In the genomic region with DNA sequence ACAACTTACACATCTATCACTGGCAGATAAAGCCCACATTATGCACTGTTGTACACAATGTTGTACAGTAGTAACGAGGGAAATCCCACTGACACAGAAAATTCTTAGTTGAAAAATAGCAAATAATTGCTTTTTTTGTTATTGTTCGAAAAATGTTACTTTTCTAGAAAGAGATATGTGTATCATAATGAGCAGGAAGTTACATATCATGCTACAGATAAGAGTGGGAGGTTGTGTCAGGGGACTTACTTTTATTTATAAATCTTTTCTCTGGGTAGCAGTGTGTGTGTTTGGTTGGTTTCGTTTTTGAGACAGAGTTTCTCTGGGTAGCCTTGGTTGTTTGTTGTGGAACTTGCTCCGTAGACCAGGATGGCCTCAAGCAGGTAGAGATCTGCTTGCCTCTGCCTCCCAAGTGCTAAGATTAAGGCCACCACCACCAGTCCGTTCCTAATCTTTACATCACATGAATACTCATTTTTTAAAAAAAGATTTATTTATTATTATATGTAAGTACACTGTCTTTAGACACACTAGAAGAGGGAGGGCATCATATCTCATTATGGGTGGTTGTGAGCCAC, we compare ENCODE assay signal across 8 mouse cellular contexts. TPM values are rescaled to one million over a fixed set of nuclear protein-coding genes. Genes with fewer than 3 reads are reported as not detected.
DNase-seq lines count a peak whose midpoint lies in the region; ATAC-seq and TF ChIP-seq lines count a peak whose summit lies in the region.

No protein-coding gene starts in this region.

- no peaks in the 10 kb centered on the region for H3K9me3 ChIP-seq in kidney, postnatal 0 days (replicated peaks; ENCODE audit: low read length)

- peak overlapping the region; percentile 74 for H3K4me2 ChIP-seq in kidney, postnatal 0 days (ENCODE audit: low read length)

- TF ChIP-seq POLR2A in bone marrow, adult 2 months (IDR thresholded peaks at IDR 0.05; ENCODE audit: borderline replicate concordance, control insufficient read depth, low read depth, low read length), result no peak

- ATAC-seq in kidney, postnatal 0 days (replicated peaks; ENCODE audit: low FRiP score, low read depth), result no peak

- WGBS in kidney, postnatal 0 days, result 86% methylated on average over 5 of the region's 5 CpGs
- WGBS in bone marrow, adult 2 months, result 46% methylated on average over 5 of the region's 5 CpGs

- no peaks in the 10 kb centered on the region for H3K27me3 ChIP-seq in kidney, postnatal 0 days (ENCODE audit: insufficient read depth, low read length)

- no peak for TF ChIP-seq CTCF in kidney, postnatal 0 days (IDR thresholded peaks at IDR 0.05; ENCODE audit: low read depth)
- no peak for TF ChIP-seq CTCF in bone marrow, adult 2 months (IDR thresholded peaks at IDR 0.05; ENCODE audit: control insufficient read depth, insufficient read depth, low read length)

- DNase-seq in kidney, postnatal 0 days (ENCODE audit: low spot score), result no peak
- DNase-seq in kidney, adult 11 months, result no peak
- peak; percentile 75 for DNase-seq in induced T-regulatory cell, adult 2 months (ENCODE audit: low read depth)
- DNase-seq in naive thymus-derived CD4-positive, alpha-beta T cell, adult 2 months (ENCODE audit: low read depth), result peak; percentile 55
- DNase-seq in gastrocnemius, postnatal 25 days, result no peak
- no peak for DNase-seq in layer of hippocampus, adult 8-10 months (ENCODE audit: low spot score in 2 of 2)
- DNase-seq in adrenal gland, adult 18-20 months (ENCODE audit: low spot score in 2 of 2), result no peak

- peak overlapping the region; percentile 64 for H3K4me3 ChIP-seq in kidney, postnatal 0 days (replicated peaks; ENCODE audit: low read depth, low read length)
- H3K4me3 ChIP-seq in bone marrow, adult 2 months (replicated peaks; ENCODE audit: control insufficient read depth, low read depth, low read length), result peak overlapping the region; percentile 35

- H3K36me3 ChIP-seq in kidney, postnatal 0 days (ENCODE audit: insufficient read depth, low read length), result peaks cover 20% of the 10 kb centered on the region; the same call in 1 of the 2 replicates

- peak overlapping the region; percentile 67; the same call in 1 of the 2 replicates for H3K9ac ChIP-seq in kidney, postnatal 0 days (ENCODE audit: low read depth, low read length)

- H3K27ac ChIP-seq in kidney, postnatal 0 days, result peak overlapping the region; percentile 85
- H3K27ac ChIP-seq in bone marrow, adult 2 months (ENCODE audit: control insufficient read depth, insufficient read depth, low read depth, low read length, poor library complexity), result no peak overlapping the region

- H3K4me1 ChIP-seq in kidney, postnatal 0 days (replicated peaks; ENCODE audit: insufficient read depth, low read length), result peaks cover 6% of the 10 kb centered on the region; the same call in 1 of the 2 replicates
- H3K4me1 ChIP-seq in bone marrow, adult 2 months (ENCODE audit: control insufficient read depth, insufficient read depth, low read length), result peaks cover 1% of the 10 kb centered on the region; the same call in 1 of the 2 replicates

RNA-seq across cellular contexts. Expression of a gene that starts 1.0 kb away (rescaled TPM):
- polyA plus RNA-seq in kidney, postnatal 0 days (2015; fragmentation: Nextera tagmentation; extraction: Ambion mirVana), result 22.1 and 25.8 TPM in 2 replicates
- polyA plus RNA-seq in bone marrow, adult 2 months (2011; ENCODE audit: insufficient read depth, insufficient read length, low replicate concordance, missing spikeins), result 13.5 and 34.2 TPM in 2 replicates
- 10 to 100 TPM; 28.0 to 31.3 TPM for total RNA-seq in gastrocnemius, postnatal 25 days (2021)
- 100 to 1,000 TPM in 3 of 4 experiments, 10 to 100 TPM in 1; 96.8 to 147 (median 121) TPM for total RNA-seq in layer of hippocampus, adult 8-10 months (2022)
- total RNA-seq in adrenal gland, adult 18-20 months (2021), result 100 to 1,000 TPM; 182 to 214 TPM

RNA-seq across cellular contexts. Expression of a gene that starts 16.8 kb away (rescaled TPM):
- polyA plus RNA-seq in kidney, postnatal 0 days (2015; fragmentation: Nextera tagmentation; extraction: Ambion mirVana), result 30.3 and 31.1 TPM in 2 replicates
- 17.2 and 29.6 TPM in 2 replicates for polyA plus RNA-seq in bone marrow, adult 2 months (2011; ENCODE audit: insufficient read depth, insufficient read length, low replicate concordance, missing spikeins)
- total RNA-seq in gastrocnemius, postnatal 25 days (2021), result 10 to 100 TPM; 13.5 to 14.5 TPM
- total RNA-seq in layer of hippocampus, adult 8-10 months (2022), result 10 to 100 TPM; 56.4 to 64.6 (median 60.9) TPM
- 10 to 100 TPM; 52.5 to 70.4 TPM for total RNA-seq in adrenal gland, adult 18-20 months (2021)

RNA-seq across cellular contexts. Expression of a gene that starts 18.4 kb away (rescaled TPM):
- polyA plus RNA-seq in kidney, postnatal 0 days (2015; fragmentation: Nextera tagmentation; extraction: Ambion mirVana), result 88.7 and 101 TPM in 2 replicates
- polyA plus RNA-seq in bone marrow, adult 2 months (2011; ENCODE audit: insufficient read depth, insufficient read length, low replicate concordance, missing spikeins), result 9.8 and 16.9 TPM in 2 replicates
- 100 to 1,000 TPM; 117 to 142 TPM for total RNA-seq in gastrocnemius, postnatal 25 days (2021)
- total RNA-seq in layer of hippocampus, adult 8-10 months (2022), result 10 to 100 TPM; 24.0 to 29.5 (median 28.1) TPM
- total RNA-seq in adrenal gland, adult 18-20 months (2021), result 10 to 100 TPM; 15.2 to 16.1 TPM

RNA-seq across cellular contexts. Expression of a gene that starts 28.7 kb away (rescaled TPM):
- 2,620 and 2,934 TPM in 2 replicates for polyA plus RNA-seq in kidney, postnatal 0 days (2015; fragmentation: Nextera tagmentation; extraction: Ambion mirVana)
- polyA plus RNA-seq in bone marrow, adult 2 months (2011; ENCODE audit: insufficient read depth, insufficient read length, low replicate concordance, missing spikeins), result 1,039 and 1,790 TPM in 2 replicates
- total RNA-seq in gastrocnemius, postnatal 25 days (2021), result 100 to 1,000 TPM; 631 to 665 TPM
- total RNA-seq in layer of hippocampus, adult 8-10 months (2022), result 100 to 1,000 TPM; 739 to 859 (median 825) TPM
- 1,000 to 10,000 TPM; 1,079 to 1,172 TPM for total RNA-seq in adrenal gland, adult 18-20 months (2021)

RNA-seq across cellular contexts. Expression of a gene that starts 29.2 kb away (rescaled TPM):
- 130 and 135 TPM in 2 replicates for polyA plus RNA-seq in kidney, postnatal 0 days (2015; fragmentation: Nextera tagmentation; extraction: Ambion mirVana)
- 36.9 and 50.1 TPM in 2 replicates for polyA plus RNA-seq in bone marrow, adult 2 months (2011; ENCODE audit: insufficient read depth, insufficient read length, low replicate concordance, missing spikeins)
- 10 to 100 TPM; 13.8 to 17.5 TPM for total RNA-seq in gastrocnemius, postnatal 25 days (2021)
- 10 to 100 TPM; 63.7 to 73.0 (median 68.9) TPM for total RNA-seq in layer of hippocampus, adult 8-10 months (2022)
- total RNA-seq in adrenal gland, adult 18-20 months (2021), result 100 to 1,000 TPM in 1 of 2 experiments, 10 to 100 TPM in 1; 90.8 to 109 TPM

Comparison
In these comparisons a context has a peak if more than half of its experiments do, and no peak if none do; other contexts are left out.
1. DNase-seq: peak in induced T-regulatory cell, adult 2 months (single experiment) and naive thymus-derived CD4-positive, alpha-beta T cell, adult 2 months (single experiment); none in kidney, postnatal 0 days (single experiment), kidney, adult 11 months (single experiment), gastrocnemius, postnatal 25 days (single experiment), layer of hippocampus, adult 8-10 months (0 of 2) and adrenal gland, adult 18-20 months (0 of 2).